Mouse (Mus musculus): ENCODE results near the gene Ovol3.
"Not testable (repeated sequence)": the region's sequence is repeated elsewhere in the genome, so short reads cannot be mapped to it uniquely, and the experiment has no call there.

DNA sequence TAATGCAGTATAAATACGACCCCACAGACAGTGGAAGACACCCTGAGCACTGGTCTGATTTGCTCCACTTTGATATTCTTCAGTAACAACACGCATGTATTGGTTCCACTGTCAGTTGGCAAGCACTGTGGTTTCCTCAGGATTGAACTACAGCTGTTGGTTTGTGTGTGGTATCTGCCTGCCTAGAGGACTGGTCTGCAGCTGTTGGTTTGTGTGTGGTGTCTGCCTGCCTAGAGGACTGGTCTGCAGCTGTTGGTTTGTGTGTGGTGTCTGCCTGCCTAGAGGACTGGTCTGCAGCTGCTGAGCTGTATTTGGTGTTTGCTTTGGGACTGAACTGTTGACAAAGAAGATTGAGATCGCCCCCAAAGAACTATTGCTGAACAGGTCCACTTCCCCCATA lies 1.8 kb upstream of the Ovol3 start:
- TF ChIP-seq CTCF, POLR2A (IDR thresholded peaks at IDR 0.05; ENCODE audit: insufficient read depth, low read depth, low read length): not testable (repeated sequence)

All from olfactory bulb, adult 2 months (tissue).